Mouse (Mus musculus) granulocyte monocyte progenitor cell, adult 5-6 weeks (primary cell): ENCODE results near the gene Mapk6. TPM values are rescaled to one million over a fixed set of nuclear protein-coding genes. Genes with fewer than 3 reads are reported as not detected.
"Not testable (repeated sequence)": the region's sequence is repeated elsewhere in the genome, so short reads cannot be mapped to it uniquely, and the experiment has no call there.

Experiments used
- ATAC-seq: replicated peaks from 2 replicates; pipeline ENCODE4 v1.8.0; 2016; ENCODE audit warnings: mild to moderate bottlenecking, moderate TSS enrichment, inconsistent platforms; ENCODE audit not compliant: poor library complexity, severe bottlenecking
- total RNA-seq, 2 experiments: library from RNA; stranded (forward) in 1 of 2; stranded (reverse) in 1 of 2; fragments of 200-712, 200-1000 nt in 1 of 2; fragments of >200 nt in 1 of 2; fragmentation: Nextera tagmentation in 1 of 2; gene quantifications; 2 replicates each; pipeline ENCODE4 v1.2.3; 2014 to 2017

The Mapk6 gene
- 42.4 and 47.8 TPM in 2 replicates for total RNA-seq (2014; fragmentation: Nextera tagmentation)
- 59.2 and 71.6 TPM in 2 replicates for total RNA-seq (2017)

- peak; percentile 68 for ATAC-seq
Observed at GRCm38 (mm10) chr9:75409852-75410378, at the start of gene Mapk6. Mapk6 (minus strand) TSS chr9:75410005.

- ATAC-seq: no peak
Observed at GRCm38 (mm10) chr9:75455684-75456083, 45.9 kb upstream of the Mapk6 start.

GRCm38 (mm10) chr9:75453994-75454393 lies 44.2 kb upstream of the Mapk6 start:
- ATAC-seq: no peak

- no peak for ATAC-seq
Observed at GRCm38 (mm10) chr9:75448021-75448420, 38.2 kb upstream of the Mapk6 start.

GRCm38 (mm10) chr9:75446574-75446973 lies 36.8 kb upstream of the Mapk6 start:
- ATAC-seq: not testable (repeated sequence)

GRCm38 (mm10) chr9:75444981-75445380 lies 35.2 kb upstream of the Mapk6 start:
- no peak for ATAC-seq

- ATAC-seq: peak; percentile 69
Observed at GRCm38 (mm10) chr9:75441691-75442131, 31.9 kb upstream of the Mapk6 start.

GRCm38 (mm10) chr9:75440796-75441666 lies 31.2 kb upstream of the Mapk6 start, which contains the start of gene Leo1:
Leo1 (plus strand) TSS chr9:75441524.
- peak; percentile 83 for ATAC-seq

GRCm38 (mm10) chr9:75437653-75438385 lies 28.0 kb upstream of the Mapk6 start:
- ATAC-seq: peak; percentile 18; the same call in 1 of the 2 replicates

GRCm38 (mm10) chr9:75435918-75436317 lies 26.1 kb upstream of the Mapk6 start:
- peak; percentile 83 for ATAC-seq

- no peak for ATAC-seq
Observed at GRCm38 (mm10) chr9:75435291-75435690, 25.5 kb upstream of the Mapk6 start.

- ATAC-seq: no peak
Observed at GRCm38 (mm10) chr9:75434872-75435271, 25.1 kb upstream of the Mapk6 start.

GRCm38 (mm10) chr9:75434172-75434793 lies 24.5 kb upstream of the Mapk6 start:
- ATAC-seq: peak; percentile 73

- no peak for ATAC-seq
Observed at GRCm38 (mm10) chr9:75432694-75433093, 22.9 kb upstream of the Mapk6 start.

GRCm38 (mm10) chr9:75430822-75431621 lies 21.2 kb upstream of the Mapk6 start:
- ATAC-seq: no peak

GRCm38 (mm10) chr9:75429657-75430056 lies 19.9 kb upstream of the Mapk6 start:
- ATAC-seq: no peak

GRCm38 (mm10) chr9:75429040-75429439 lies 19.2 kb upstream of the Mapk6 start:
- peak; percentile 25; the same call in 1 of the 2 replicates for ATAC-seq

GRCm38 (mm10) chr9:75428274-75428600 lies 18.4 kb upstream of the Mapk6 start:
- ATAC-seq: no peak

- no peak for ATAC-seq
Observed at GRCm38 (mm10) chr9:75427366-75428273, 17.8 kb upstream of the Mapk6 start.
